Mouse (Mus musculus): ENCODE data around the gene Stk11ip. TPM values are rescaled to one million over a fixed set of nuclear protein-coding genes. Genes with fewer than 3 reads are reported as not detected.

The Stk11ip gene
- polyA plus RNA-seq, 1 experiment from 2014 or later = 22.4 TPM

DNA sequence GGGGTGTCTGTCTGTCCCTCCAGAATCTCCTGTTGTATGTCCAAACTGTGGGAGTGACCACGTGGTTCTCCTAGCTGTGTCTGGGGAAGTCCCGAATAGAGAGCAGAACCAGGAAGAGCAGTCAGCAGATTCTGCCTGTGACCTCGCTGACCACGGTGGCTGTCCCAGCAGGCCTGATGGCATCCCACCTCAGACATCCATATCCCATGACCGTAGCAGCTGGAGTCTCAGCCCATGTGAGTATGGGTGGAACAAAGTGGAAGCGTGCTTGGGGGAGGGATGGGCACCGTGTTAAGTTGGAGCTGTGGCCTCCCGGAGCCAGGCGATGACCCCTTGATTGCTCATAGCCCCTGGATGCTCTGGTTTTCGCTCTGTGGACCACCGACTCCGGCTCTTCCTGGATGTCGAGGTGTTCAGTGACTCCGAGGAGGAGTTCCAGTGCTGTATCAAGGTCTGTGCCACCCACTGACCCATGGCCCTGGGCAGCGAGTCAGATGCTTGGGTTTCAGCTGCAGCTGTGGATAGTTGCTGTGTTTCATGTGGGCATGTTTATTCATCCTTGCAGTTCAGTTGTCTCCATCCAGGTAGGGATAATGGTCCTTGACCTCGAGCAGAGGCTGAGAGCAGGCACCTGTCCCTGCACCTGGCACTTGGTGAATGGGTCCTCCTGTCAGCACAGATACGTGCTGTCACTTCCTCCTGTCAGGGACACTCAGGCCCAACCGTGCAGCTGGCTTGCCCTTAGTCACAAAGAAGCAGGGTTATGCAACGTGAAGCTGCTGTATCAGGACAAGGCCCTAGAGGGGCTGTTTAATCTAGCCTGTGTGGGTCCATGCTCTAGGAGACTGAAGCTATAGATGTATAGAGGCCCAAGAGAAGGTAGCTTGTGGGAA, 11.2 kb downstream of the Stk11ip start:
- Histone ChIP-seq H3K4me1 (replicated peaks; ENCODE audit: control insufficient read depth, insufficient read depth, low read length) (no peaks in the 10 kb centered on the region), H3K4me3 (replicated peaks; ENCODE audit: low read length) (no peak overlapping the region), H3K9me3 (ENCODE audit: control insufficient read depth, low read length) (no peaks in the 10 kb centered on the region), H3K36me3 (ENCODE audit: control insufficient read depth, insufficient read depth) (0 out of 2 replicates have a peak, but pooled peaks cover 1% of the 10 kb centered on the region), H3K4me2 (ENCODE audit: low read length) (no peak overlapping the region), H3K27ac (ENCODE audit: low read length) (no peak overlapping the region), H3K9ac (replicated peaks; ENCODE audit: low read depth, low read length) (no peak overlapping the region), H3K27me3 (replicated peaks; ENCODE audit: control insufficient read depth, insufficient read depth, low read length) (no peaks in the 10 kb centered on the region)
- WGBS = 92% methylated on average over 19 of the region's 19 CpGs
- ATAC-seq = no peak

DNA sequence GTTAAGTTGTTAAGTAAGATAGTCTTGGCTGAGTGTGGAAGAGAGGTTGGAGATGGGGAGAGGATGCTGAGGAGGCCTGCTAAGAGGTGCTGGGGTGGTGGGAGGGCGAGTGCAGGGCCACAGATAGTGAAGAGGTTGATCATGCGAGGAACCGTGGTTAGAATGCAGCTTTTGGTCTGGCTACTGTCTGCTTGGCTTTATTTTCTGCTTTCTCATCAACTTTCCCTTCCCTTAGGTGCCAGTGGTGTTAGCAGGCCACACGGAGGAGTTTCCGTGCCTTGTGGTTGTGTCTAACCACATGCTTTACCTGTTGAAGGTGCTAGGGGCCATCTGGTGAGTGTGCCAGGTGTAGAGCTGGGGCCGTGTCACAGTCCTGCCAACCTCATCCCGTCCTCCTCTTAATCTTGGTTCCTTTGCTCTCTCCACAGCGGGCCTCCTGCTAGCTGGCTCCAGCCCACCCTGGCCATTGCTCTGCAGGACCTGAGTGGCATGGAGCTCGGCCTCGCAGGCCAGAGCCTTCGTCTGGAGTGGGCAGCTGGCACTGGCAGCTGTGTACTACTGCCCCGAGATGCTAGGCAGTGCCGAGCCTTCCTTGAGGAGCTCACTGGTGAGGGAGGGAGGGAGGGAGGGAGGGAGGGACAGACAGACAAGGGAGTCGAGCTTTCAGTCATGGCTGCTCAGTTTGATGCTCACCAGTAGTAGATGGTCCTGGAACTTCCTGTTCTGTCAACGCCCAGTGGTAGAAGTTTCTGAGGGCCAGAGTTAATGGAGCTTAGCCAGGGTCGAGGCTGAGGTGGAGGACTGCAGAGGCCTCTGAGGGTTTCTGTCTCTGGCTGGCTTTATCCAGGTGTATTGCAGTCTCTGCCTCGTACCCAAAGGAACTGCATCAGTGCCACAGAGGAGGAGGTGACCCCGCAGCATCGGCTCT, 12.3 kb downstream of the Stk11ip start:
- no peak overlapping the region for H3K27ac ChIP-seq (ENCODE audit: low read length)
- WGBS = 89% methylated on average over 19 of the region's 19 CpGs
- H3K9me3 ChIP-seq (ENCODE audit: control insufficient read depth, low read length) = no peaks in the 10 kb centered on the region
- no peak overlapping the region for H3K4me3 ChIP-seq (replicated peaks; ENCODE audit: low read length)
- no peak overlapping the region for H3K4me2 ChIP-seq (ENCODE audit: low read length)
- no peaks in the 10 kb centered on the region for H3K36me3 ChIP-seq (ENCODE audit: control insufficient read depth, insufficient read depth)
- no peak for ATAC-seq
- H3K4me1 ChIP-seq (replicated peaks; ENCODE audit: control insufficient read depth, insufficient read depth, low read length) = no peaks in the 10 kb centered on the region
- no peaks in the 10 kb centered on the region for H3K27me3 ChIP-seq (replicated peaks; ENCODE audit: control insufficient read depth, insufficient read depth, low read length)
- H3K9ac ChIP-seq (replicated peaks; ENCODE audit: low read depth, low read length) = no peak overlapping the region

DNA sequence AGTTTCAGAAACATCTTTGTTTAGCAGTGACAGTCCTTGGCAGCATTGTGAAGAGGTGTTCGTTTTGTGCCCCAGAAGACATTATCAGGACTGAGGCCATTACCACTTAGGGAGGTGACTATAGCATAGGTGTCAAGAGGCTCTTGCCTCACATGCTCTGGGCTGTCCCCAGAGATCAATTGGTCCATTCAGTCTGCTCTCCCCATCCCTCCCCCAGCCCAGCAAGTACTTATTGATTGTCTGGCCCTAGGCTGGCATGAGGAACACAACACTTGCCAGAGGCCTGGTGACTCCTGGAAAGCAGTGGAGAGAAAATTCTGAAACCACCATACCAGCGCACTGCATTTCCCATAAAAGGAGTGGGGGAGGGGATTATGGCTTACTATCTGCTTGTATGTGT, 16.3 kb downstream of the Stk11ip start:
- Histone ChIP-seq H3K4me1 (replicated peaks; ENCODE audit: control insufficient read depth, insufficient read depth, low read length) (no peaks in the 10 kb centered on the region), H3K36me3 (ENCODE audit: control insufficient read depth, insufficient read depth) (no peaks in the 10 kb centered on the region), H3K4me2 (ENCODE audit: low read length) (no peak overlapping the region), H3K9me3 (ENCODE audit: control insufficient read depth, low read length) (no peaks in the 10 kb centered on the region), H3K9ac (replicated peaks; ENCODE audit: low read depth, low read length) (no peak overlapping the region), H3K4me3 (replicated peaks; ENCODE audit: low read length) (no peak overlapping the region), H3K27me3 (replicated peaks; ENCODE audit: control insufficient read depth, insufficient read depth, low read length) (no peaks in the 10 kb centered on the region), H3K27ac (ENCODE audit: low read length) (no peak overlapping the region)
- 82% methylated on average over 2 of the region's 2 CpGs for WGBS
- ATAC-seq = no peak

DNA sequence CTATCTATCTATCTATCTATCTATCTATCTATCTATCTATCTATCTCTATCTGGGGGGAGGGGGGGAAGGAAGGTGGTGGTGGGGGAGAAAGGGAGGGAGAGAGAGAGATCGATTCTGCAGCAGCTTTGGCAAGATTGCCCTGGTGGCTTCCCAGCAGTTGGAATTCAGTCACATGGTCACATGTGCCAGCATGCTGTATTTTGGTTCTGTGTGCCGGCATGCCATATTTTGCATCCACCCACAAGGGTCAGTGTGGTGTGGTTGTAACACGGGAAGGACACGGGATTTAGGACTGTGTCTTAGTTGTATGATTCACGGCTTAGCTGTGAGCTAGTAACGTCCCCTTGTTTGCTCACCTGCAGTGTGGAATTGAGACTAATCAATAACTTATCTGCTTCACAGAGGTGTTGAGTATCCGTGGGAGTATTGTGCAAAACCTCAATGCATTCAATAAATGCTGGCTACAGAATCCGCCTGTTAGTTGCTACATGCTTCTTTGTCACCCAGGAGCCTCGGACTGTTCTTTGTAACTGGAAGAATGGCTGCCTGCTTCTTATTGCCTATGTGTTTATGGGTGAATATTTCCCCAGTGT, 17.4 kb downstream of the Stk11ip start:
- Histone ChIP-seq H3K4me1 (replicated peaks; ENCODE audit: control insufficient read depth, insufficient read depth, low read length) (no peaks in the 10 kb centered on the region), H3K4me3 (replicated peaks; ENCODE audit: low read length) (no peak overlapping the region), H3K36me3 (ENCODE audit: control insufficient read depth, insufficient read depth) (no peaks in the 10 kb centered on the region), H3K27me3 (replicated peaks; ENCODE audit: control insufficient read depth, insufficient read depth, low read length) (no peaks in the 10 kb centered on the region), H3K9me3 (ENCODE audit: control insufficient read depth, low read length) (no peaks in the 10 kb centered on the region), H3K27ac (ENCODE audit: low read length) (no peak overlapping the region), H3K9ac (replicated peaks; ENCODE audit: low read depth, low read length) (no peak overlapping the region), H3K4me2 (ENCODE audit: low read length) (no peak overlapping the region)
- ATAC-seq = no peak
- 76% methylated on average over 9 of the region's 9 CpGs for WGBS

DNA sequence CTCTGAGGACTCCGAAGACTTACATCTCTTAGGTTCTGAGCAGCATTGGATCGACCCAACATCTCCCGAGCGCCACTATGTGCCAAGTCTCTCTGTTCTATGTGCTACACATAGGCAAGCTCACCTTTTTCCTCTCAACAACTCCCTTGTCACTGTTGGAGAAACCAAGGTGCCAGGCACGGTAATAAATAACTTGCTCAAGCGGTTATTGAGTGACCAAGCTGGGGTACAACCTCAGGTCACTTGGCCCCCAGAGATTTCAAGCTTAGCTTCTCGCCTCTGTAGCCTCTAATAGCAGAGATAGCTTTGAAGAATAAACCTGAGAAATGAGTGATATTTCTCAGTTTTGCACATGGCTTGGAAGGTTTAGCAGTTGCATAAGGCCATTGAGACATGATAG, 20.2 kb downstream of the Stk11ip start:
- H3K36me3 ChIP-seq (ENCODE audit: control insufficient read depth, insufficient read depth) = no peaks in the 10 kb centered on the region
- no peak for ATAC-seq
- no peaks in the 10 kb centered on the region for H3K9me3 ChIP-seq (ENCODE audit: control insufficient read depth, low read length)
- H3K27me3 ChIP-seq (replicated peaks; ENCODE audit: control insufficient read depth, insufficient read depth, low read length) = no peaks in the 10 kb centered on the region
- 95% methylated on average over 7 of the region's 7 CpGs for WGBS
- H3K27ac ChIP-seq (ENCODE audit: low read length) = no peak overlapping the region
- no peak overlapping the region for H3K9ac ChIP-seq (replicated peaks; ENCODE audit: low read depth, low read length)
- peaks cover 5% of the 10 kb centered on the region for H3K4me1 ChIP-seq (replicated peaks; ENCODE audit: control insufficient read depth, insufficient read depth, low read length)
- H3K4me2 ChIP-seq (ENCODE audit: low read length) = no peak overlapping the region
- no peak overlapping the region for H3K4me3 ChIP-seq (replicated peaks; ENCODE audit: low read length)

DNA sequence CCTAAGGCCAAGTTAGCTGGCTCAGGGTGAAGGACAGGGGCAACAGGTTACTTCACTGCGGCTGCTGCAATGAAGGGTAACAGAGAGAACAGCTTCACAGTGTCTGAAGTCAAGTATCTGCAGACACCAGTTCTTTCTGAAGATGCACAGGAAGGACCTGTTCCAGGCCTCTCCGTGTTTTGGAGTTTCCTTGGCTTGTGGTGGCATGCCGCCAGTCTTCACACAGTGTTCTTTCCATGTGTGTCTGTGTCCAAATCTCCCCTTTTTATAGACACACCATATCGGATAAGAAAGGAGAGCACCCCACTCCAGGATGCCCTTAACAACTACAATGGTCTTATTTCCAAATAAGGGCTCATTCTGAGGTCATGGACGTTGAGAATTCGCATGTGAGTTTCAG, 23.0 kb downstream of the Stk11ip start:
- Histone ChIP-seq H3K4me2 (ENCODE audit: low read length) (no peak overlapping the region), H3K9me3 (ENCODE audit: control insufficient read depth, low read length) (no peaks in the 10 kb centered on the region), H3K27ac (ENCODE audit: low read length) (no peak overlapping the region), H3K4me1 (replicated peaks; ENCODE audit: control insufficient read depth, insufficient read depth, low read length) (peaks cover 17% of the 10 kb centered on the region), H3K9ac (replicated peaks; ENCODE audit: low read depth, low read length) (no peak overlapping the region), H3K27me3 (replicated peaks; ENCODE audit: control insufficient read depth, insufficient read depth, low read length) (no peaks in the 10 kb centered on the region), H3K36me3 (ENCODE audit: control insufficient read depth, insufficient read depth) (no peaks in the 10 kb centered on the region), H3K4me3 (replicated peaks; ENCODE audit: low read length) (no peak overlapping the region)
- 90% methylated on average over 6 of the region's 6 CpGs for whole genome bisulfite sequencing
- no peak for ATAC-seq

DNA sequence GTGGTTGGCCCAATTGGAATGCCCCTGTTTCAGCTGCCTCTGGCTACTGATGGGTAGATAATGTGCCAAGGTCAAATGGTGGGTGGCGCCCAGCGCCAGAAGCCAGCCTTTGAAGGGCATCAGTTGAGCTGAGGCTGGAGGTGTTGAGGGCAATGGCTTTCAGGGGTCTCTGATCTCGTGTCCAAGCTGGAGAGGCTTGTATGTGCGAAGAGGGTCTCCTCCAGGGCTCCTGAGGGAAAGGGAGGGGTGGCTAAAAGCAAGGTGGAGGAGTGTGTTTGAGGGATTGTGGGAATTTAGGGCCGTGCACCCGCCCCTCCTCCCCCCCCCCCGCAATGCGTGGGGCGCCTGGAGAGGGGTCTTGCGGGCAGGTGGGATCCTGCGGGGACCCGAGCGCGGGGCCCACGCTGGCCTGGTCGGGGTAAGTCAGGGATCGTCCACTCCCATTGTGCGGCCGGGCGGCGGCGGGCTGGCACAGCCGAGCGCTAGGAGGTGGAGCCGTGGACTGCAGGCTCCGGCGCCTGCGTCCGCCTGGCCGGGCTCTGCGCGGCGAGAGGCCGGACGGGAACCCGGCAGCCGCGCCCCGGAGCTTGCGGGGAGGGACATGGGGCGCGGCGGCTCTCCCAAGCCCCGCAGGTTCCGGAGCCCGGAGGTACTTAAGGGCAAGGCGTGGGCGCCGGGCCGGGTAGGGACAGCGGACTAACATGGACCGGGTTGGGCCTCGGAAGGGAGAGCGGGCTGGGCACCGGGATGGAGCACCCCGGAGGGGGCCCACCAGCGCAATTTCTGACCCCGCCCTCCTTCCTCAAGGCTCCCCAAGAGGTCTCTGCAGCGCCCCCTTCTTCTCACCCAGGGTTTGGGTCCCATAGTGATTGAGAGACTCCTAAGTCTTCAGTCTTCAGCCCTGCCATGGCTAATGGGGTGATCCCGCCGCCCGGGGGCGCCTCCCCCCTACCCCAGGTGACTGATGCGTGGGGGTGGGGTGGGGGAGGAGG, 24.9 kb downstream of the Stk11ip start, which contains the start of gene Slc4a3:
Gene Slc4a3 (plus strand): TSS at position 302 of the 992 bp plus-strand sequence.
- peak within 1 kb of the TSS; percentile 98 for H3K9ac ChIP-seq (replicated peaks; ENCODE audit: low read depth, low read length)
- no peaks in the 10 kb centered on the region for H3K9me3 ChIP-seq (ENCODE audit: control insufficient read depth, low read length)
- no peaks in the 10 kb centered on the region for H3K27me3 ChIP-seq (replicated peaks; ENCODE audit: control insufficient read depth, insufficient read depth, low read length)
- H3K36me3 ChIP-seq (ENCODE audit: control insufficient read depth, insufficient read depth) = peaks cover 4% of the 10 kb centered on the region; the same call in 1 of the 2 replicates
- ATAC-seq = peak; percentile 86
- H3K4me3 ChIP-seq (replicated peaks; ENCODE audit: low read length) = peak within 1 kb of the TSS; percentile 82
- H3K4me1 ChIP-seq (replicated peaks; ENCODE audit: control insufficient read depth, insufficient read depth, low read length) = peaks cover 17% of the 10 kb centered on the region
- H3K27ac ChIP-seq (ENCODE audit: low read length) = peak within 1 kb of the TSS; percentile 65
- WGBS = 1% methylated on average over 58 of the region's 64 CpGs
- peak within 1 kb of the TSS; percentile 76 for H3K4me2 ChIP-seq (ENCODE audit: low read length)

DNA sequence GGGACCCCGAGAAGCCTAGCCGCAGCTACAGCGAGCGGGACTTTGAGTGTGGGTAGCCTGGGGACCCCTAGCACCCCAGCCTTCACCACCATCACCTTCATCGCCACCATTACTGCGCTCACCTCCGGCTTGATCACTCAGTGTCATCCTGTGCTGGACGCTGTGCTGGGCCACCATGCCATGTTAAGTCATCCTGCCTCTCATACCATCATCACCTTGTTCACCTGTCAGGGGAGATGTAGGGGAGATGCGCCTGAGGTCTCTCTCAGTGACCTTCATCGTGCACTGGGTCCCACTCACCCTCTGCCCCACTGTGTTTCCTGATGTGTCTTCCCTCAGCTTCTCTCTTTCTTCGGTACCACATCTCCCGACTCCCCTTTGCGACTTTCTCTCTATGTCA, 26.0 kb downstream of the Stk11ip start:
- Histone ChIP-seq H3K36me3 (ENCODE audit: control insufficient read depth, insufficient read depth) (peaks cover 4% of the 10 kb centered on the region; the same call in 1 of the 2 replicates), H3K9ac (replicated peaks; ENCODE audit: low read depth, low read length) (no peak overlapping the region), H3K4me2 (ENCODE audit: low read length) (peak overlapping the region; percentile 76), H3K9me3 (ENCODE audit: control insufficient read depth, low read length) (no peaks in the 10 kb centered on the region), H3K4me3 (replicated peaks; ENCODE audit: low read length) (no peak overlapping the region), H3K4me1 (replicated peaks; ENCODE audit: control insufficient read depth, insufficient read depth, low read length) (peaks cover 17% of the 10 kb centered on the region), H3K27ac (ENCODE audit: low read length) (no peak overlapping the region), H3K27me3 (replicated peaks; ENCODE audit: control insufficient read depth, insufficient read depth, low read length) (no peaks in the 10 kb centered on the region)
- no peak for ATAC-seq
- WGBS = 96% methylated on average over 13 of the region's 13 CpGs
